Mouse (Mus musculus) heart, embryonic 16.5 days (tissue): ENCODE measurements around the gene Ubxn11. TPM values are rescaled to one million over a fixed set of nuclear protein-coding genes. Genes with fewer than 3 reads are reported as not detected.

Experiments
- ATAC-seq: fragments of 200-750 bp; cut with Nextera tagmentation; replicated peaks from 2 replicates; pipeline ENCODE4 v1.8.0; 2017; ENCODE audit warnings: moderate number of reproducible peaks; ENCODE audit not compliant: insufficient read depth, low FRiP score; ENCODE audit errors: extremely low read depth
- H3K27ac ChIP-seq: fragments of 300-500 bp; sonication (generic); 2 replicates; pipeline ENCODE4 v1.5.1; 2014; ENCODE audit warnings: mild to moderate bottlenecking, low read length, control low read depth, moderate library complexity
- H3K27me3 ChIP-seq: fragments of 300-500 bp; sonication (generic); 2 replicates; pipeline ENCODE4 v1.6.1; 2014; ENCODE audit warnings: low read length, mixed read lengths; ENCODE audit not compliant: control insufficient read depth, insufficient read depth
- H3K36me3 ChIP-seq: fragments of 300-500 bp; sonication (generic); 2 replicates; pipeline ENCODE4 v1.6.1; 2014; ENCODE audit not compliant: control insufficient read depth, insufficient read depth
- H3K4me1 ChIP-seq: fragments of 300-500 bp; sonication (generic); 2 replicates; pipeline ENCODE4 v1.6.1; 2014; ENCODE audit warnings: low read length, mixed read lengths; ENCODE audit not compliant: control insufficient read depth, insufficient read depth
- H3K4me2 ChIP-seq: fragments of 300-500 bp; sonication (generic); 2 replicates; pipeline ENCODE4 v1.6.1; 2014; ENCODE audit warnings: low read depth, mild to moderate bottlenecking, control low read depth, low read length
- H3K4me3 ChIP-seq: fragments of 300-500 bp; sonication (generic); 2 replicates; pipeline ENCODE4 v1.5.1; 2014; ENCODE audit warnings: mild to moderate bottlenecking, control low read depth, low read length
- H3K9ac ChIP-seq: fragments of 300-500 bp; sonication (generic); 2 replicates; pipeline ENCODE4 v1.6.1; 2014; ENCODE audit warnings: low read length, control low read depth
- H3K9me3 ChIP-seq: fragments of 300-500 bp; sonication (generic); replicated peaks from 2 replicates; pipeline ENCODE4 v1.6.1; 2016; ENCODE audit warnings: low read length; ENCODE audit not compliant: control insufficient read depth
- WGBS: fragments of 180-500 bp; shearing (Covaris S2); extraction: QIAGEN DNeasy Blood & Tissue Kit; methylation state at CpG from one replicate; pipeline ENCODE4 v1.1.7; 2014; 5-methylcytosine and 5-hydroxymethylcytosine counted together
- polyA plus RNA-seq: library from polyadenylated mRNA; unstranded; fragments of >200 nt; fragmentation: Nextera tagmentation; extraction: Ambion mirVana; gene quantifications from 2 replicates; pipeline ENCODE4 v1.2.1, GENCODE M21; 2015

The Ubxn11 gene
- polyA plus RNA-seq, 1 experiment from 2014 or later, result 3.5 TPM

- WGBS, result 70% methylated on average over 9 of the region's 9 CpGs
- Histone ChIP-seq H3K9ac (no peak overlapping the region), H3K4me2 (no peak overlapping the region), H3K27me3 (no peaks in the 10 kb centered on the region), H3K9me3 (no peaks in the 10 kb centered on the region), H3K36me3 (no peaks in the 10 kb centered on the region), H3K27ac (no peak overlapping the region), H3K4me1 (peaks cover 2% of the 10 kb centered on the region; the same call in 1 of the 2 replicates), H3K4me3 (no peak overlapping the region)
- no peak for ATAC-seq
Observed at GRCm38 (mm10) chr4:134119644-134120043, 17.3 kb downstream of the Ubxn11 start.

- no peak for ATAC-seq
- Histone ChIP-seq H3K27ac (0 out of 2 replicates have a peak overlapping the region, but pooled peaks have one; percentile 12), H3K4me1 (peaks cover 2% of the 10 kb centered on the region; the same call in 1 of the 2 replicates), H3K4me3 (no peak overlapping the region), H3K9ac (no peak overlapping the region), H3K4me2 (no peak overlapping the region), H3K36me3 (no peaks in the 10 kb centered on the region), H3K9me3 (no peaks in the 10 kb centered on the region), H3K27me3 (no peaks in the 10 kb centered on the region)
- WGBS, result 77% methylated on average over 6 of the region's 6 CpGs
Observed at GRCm38 (mm10) chr4:134120192-134120805, 17.9 kb downstream of the Ubxn11 start.

GRCm38 (mm10) chr4:134120916-134121315 is 18.5 kb downstream of the Ubxn11 start:
- H3K4me2 ChIP-seq, result no peak overlapping the region
- ATAC-seq, result no peak
- no peaks in the 10 kb centered on the region for H3K36me3 ChIP-seq
- H3K27ac ChIP-seq, result peak overlapping the region; percentile 49; the same call in 1 of the 2 replicates
- no peaks in the 10 kb centered on the region for H3K9me3 ChIP-seq
- H3K4me3 ChIP-seq, result no peak overlapping the region
- 64% methylated on average over 4 of the region's 4 CpGs for WGBS
- H3K27me3 ChIP-seq, result no peaks in the 10 kb centered on the region
- H3K9ac ChIP-seq, result no peak overlapping the region
- H3K4me1 ChIP-seq, result peaks cover 2% of the 10 kb centered on the region; the same call in 1 of the 2 replicates

DNA sequence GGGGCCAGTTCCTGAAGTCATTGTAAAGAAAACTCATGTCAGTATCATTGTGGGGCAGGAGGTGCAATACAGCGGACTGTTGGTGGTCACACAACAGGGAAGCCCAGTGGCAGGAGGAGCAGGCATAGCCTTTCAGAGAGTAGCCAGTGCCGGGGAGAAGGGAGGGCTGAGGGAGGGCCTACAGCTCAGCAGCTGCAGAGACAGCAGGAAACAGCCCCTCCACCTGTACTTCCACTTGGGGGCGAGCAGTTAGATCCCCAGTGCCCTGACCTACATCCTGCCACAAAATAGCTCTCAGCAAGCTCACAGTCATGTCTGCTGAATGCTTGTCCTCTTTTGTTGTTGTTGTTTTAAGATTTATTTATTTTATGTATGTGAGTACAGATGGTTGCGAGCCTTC is 19.2 kb downstream of the Ubxn11 start:
- H3K36me3 ChIP-seq, result no peaks in the 10 kb centered on the region
- ATAC-seq, result no peak; the same call in 1 of the 2 replicates
- H3K4me3 ChIP-seq, result no peak overlapping the region
- no peaks in the 10 kb centered on the region for H3K9me3 ChIP-seq
- H3K27me3 ChIP-seq, result no peaks in the 10 kb centered on the region
- peaks cover 2% of the 10 kb centered on the region; the same call in 1 of the 2 replicates for H3K4me1 ChIP-seq
- H3K9ac ChIP-seq, result 0 out of 2 replicates have a peak overlapping the region, but pooled peaks have one; percentile 28
- 45% methylated on average over 4 of the region's 4 CpGs for WGBS
- no peak overlapping the region for H3K4me2 ChIP-seq
- peak overlapping the region; percentile 49; the same call in 1 of the 2 replicates for H3K27ac ChIP-seq

- Histone ChIP-seq H3K4me3 (no peak overlapping the region), H3K9me3 (no peaks in the 10 kb centered on the region), H3K4me1 (peaks cover 4% of the 10 kb centered on the region), H3K4me2 (no peak overlapping the region), H3K27me3 (no peaks in the 10 kb centered on the region), H3K9ac (no peak overlapping the region), H3K36me3 (no peaks in the 10 kb centered on the region), H3K27ac (peak overlapping the region; percentile 30; the same call in 1 of the 2 replicates)
- no peak for ATAC-seq
- 46% methylated on average over 3 of the region's 3 CpGs for WGBS
Observed at GRCm38 (mm10) chr4:134122281-134122680, 19.9 kb downstream of the Ubxn11 start.

- H3K9me3 ChIP-seq, result no peaks in the 10 kb centered on the region
- H3K4me3 ChIP-seq, result no peak overlapping the region
- peaks cover 12% of the 10 kb centered on the region for H3K4me1 ChIP-seq
- 92% methylated on average over 6 of the region's 6 CpGs for WGBS
- no peak overlapping the region for H3K9ac ChIP-seq
- ATAC-seq, result no peak
- H3K4me2 ChIP-seq, result no peak overlapping the region
- H3K27me3 ChIP-seq, result no peaks in the 10 kb centered on the region
- H3K36me3 ChIP-seq, result no peaks in the 10 kb centered on the region
- H3K27ac ChIP-seq, result no peak overlapping the region
Observed at GRCm38 (mm10) chr4:134123147-134123546, 20.8 kb downstream of the Ubxn11 start.

- Histone ChIP-seq H3K4me1 (peaks cover 12% of the 10 kb centered on the region), H3K9me3 (no peaks in the 10 kb centered on the region), H3K4me2 (no peak overlapping the region), H3K36me3 (no peaks in the 10 kb centered on the region), H3K4me3 (no peak overlapping the region), H3K27ac (no peak overlapping the region), H3K9ac (no peak overlapping the region), H3K27me3 (no peaks in the 10 kb centered on the region)
- no peak for ATAC-seq
- 20% methylated on average over 17 of the region's 17 CpGs for WGBS
Observed at GRCm38 (mm10) chr4:134123680-134124551, 21.5 kb downstream of the Ubxn11 start.

- H3K4me2 ChIP-seq, result no peak overlapping the region
- no peak overlapping the region for H3K4me3 ChIP-seq
- no peaks in the 10 kb centered on the region for H3K36me3 ChIP-seq
- ATAC-seq, result no peak
- no peaks in the 10 kb centered on the region for H3K9me3 ChIP-seq
- no peak overlapping the region for H3K9ac ChIP-seq
- peaks cover 18% of the 10 kb centered on the region for H3K4me1 ChIP-seq
- no peaks in the 10 kb centered on the region for H3K27me3 ChIP-seq
- 82% methylated on average over 15 of the region's 15 CpGs for WGBS
- H3K27ac ChIP-seq, result no peak overlapping the region
Observed at GRCm38 (mm10) chr4:134125383-134126060, 23.2 kb downstream of the Ubxn11 start.
